Mouse (Mus musculus): ENCODE measurements around the gene Alad.

The Alad gene

DNA sequence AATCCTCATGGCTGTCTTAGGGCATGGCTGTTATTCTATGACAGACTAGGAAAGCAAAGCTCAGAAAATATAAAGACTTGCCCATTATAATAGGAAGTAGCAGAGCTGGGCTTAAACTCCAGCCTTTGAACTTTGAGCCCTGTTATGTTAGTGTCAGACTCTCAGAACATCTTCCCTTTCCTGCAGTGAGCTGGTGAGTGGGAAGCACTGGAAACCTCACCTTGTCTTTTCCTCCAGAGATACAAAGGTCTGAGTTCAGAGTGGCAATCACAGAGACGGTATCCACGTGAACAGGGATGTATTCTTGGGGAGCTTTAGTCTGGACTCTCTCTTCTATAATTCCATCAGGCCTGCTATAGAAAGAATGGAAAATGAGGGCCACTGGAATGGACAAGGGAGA lies 56.6 kb downstream of the Alad start:
- in situ Hi-C loops (cut with MboI; ENCODE audit: low pct_unique_long_range_greater_than_20kb in 1 of 2, low sequenced_read_pairs in 2 of 2, unreplicated experiment in 1 of 2), result no loop called here

DNA sequence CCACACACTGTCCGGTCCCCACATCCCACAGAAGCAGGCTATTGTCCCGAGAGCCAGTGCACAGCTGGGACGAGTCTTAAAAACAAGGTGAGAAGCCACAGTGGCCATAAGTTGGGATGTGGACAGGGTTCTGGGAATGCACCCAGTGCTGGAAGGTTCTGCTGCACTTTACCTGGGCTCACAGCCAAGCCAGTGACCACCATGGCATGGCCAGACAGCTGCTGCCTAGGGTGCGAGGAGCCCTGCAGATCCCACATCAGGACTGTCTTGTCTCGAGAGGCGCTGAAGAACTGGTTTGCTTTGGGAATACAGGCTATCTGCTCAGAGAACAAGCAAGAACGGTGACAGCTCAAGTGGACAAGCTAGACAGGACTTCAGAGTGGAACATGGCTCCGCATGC lies 59.4 kb downstream of the Alad start:
- in situ Hi-C loops (cut with MboI; ENCODE audit: low pct_unique_long_range_greater_than_20kb in 1 of 2, low sequenced_read_pairs in 2 of 2, unreplicated experiment in 1 of 2), result no loop called here

Data from mouse embryonic stem cell (cell line).